Mouse (Mus musculus) CH12F3 (cell line): ENCODE measurements around the gene D6Ertd527e.
"Not testable (repeated sequence)": the region's sequence is repeated elsewhere in the genome, so short reads cannot be mapped to it uniquely, and the experiment has no call there.

Experiments
- in situ Hi-C: fragments of 300-500 bp; cut with MboI; formaldehyde crosslinking; loops from 2 replicates; pipeline ENCODE4 v1.14.3; 2020; ENCODE audit warnings: low sequenced_read_pairs

Gene D6Ertd527e

DNA sequence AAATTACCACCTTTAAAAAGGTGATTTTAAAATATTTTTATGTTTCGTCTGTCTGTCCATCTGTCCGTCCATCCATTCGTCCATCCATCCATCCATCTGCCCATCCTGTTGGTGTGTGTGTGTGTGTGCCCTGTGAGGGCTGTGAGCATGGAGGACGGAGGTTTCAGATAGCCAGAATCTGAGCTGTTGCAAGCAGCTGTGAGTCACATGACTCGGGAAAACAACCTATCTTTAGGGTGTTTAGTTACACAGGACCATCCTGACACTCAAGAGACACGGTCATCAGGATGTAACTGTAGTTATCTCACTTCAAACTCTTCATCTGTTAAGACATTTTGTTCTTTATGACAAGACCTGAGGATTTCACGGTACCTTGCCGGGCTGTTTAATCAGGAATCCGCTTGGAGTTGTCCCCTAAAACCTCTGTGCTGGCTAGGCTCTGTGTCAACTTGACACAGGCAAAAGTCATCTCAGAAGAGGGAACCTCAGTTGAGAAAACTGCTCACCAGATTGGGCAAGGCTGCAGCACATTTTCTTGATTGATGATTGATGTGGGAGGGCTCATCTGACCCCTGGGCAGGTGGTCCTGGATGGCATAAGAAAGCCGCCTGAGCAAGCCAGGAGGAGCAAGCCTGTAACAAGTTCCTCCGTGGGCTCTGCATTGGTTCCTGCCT lies at the start of gene D6Ertd527e:
Gene D6Ertd527e, plus strand, starts transcription at position 624 of the 674 bp plus-strand sequence.
- in situ Hi-C loops: loop anchor here (10.0 kb wide), 2 partner anchors 171 to 221 kb away; no protein-coding TSS in a partner anchor

DNA sequence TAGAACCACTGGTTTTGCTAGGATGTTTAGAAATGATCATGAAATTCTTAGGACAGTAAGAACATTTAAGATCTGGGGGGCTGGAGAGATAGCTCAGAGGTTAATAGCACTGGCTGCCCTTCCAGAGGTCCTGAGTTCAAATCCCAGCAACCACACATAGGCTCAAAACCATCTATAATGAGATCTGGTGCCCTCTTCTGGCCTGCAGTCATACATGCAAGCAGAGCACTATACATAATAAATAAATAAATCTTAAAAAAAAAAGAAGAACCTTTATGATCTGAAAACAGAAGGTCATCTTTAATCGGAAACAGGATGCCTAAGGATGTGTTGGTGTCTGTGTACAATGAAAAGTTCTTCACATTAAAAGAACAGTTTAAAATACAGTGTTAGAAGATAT lies 44.8 kb upstream of the D6Ertd527e start:
- in situ Hi-C loops: no loop called here

DNA sequence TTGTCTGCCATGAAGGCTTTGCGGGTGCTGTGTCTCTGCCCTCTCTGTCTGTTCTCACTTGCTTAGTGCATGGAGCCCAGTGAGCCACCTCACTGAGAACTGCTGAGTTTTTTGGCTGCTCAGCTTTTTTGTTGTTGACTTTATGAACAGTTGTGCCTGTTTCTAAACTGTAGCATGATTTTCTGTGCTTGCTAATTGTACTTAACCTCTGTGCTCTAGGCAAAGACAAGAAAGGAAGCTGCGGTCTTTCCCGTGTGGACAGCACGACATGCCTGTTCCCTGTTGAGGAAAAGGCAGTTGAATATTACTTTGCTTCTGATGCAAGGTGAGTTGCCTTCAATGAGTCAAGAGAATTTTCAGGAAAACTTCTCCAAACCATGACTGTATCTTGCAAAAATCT lies 41.0 kb upstream of the D6Ertd527e start:
- in situ Hi-C loops: no loop called here

DNA sequence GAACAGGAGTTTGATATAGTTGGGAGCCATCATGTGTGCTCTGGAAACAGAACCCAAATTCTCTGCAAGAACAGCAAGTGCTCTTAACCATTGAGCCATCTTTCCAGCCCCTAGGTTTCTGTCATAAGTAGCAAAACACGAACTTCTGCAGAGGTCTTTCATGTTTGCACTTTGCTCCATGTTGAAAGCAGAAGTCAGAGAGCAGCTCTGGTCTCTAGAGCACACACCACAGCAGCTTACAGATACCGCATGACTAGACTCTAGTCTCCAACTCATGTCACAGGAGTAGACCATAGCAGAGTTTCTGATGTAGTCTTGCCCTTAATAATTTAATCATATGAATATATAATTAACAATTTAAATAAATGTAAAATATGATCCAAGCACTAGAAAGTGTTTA lies 36.3 kb upstream of the D6Ertd527e start:
- in situ Hi-C loops: no loop called here

DNA sequence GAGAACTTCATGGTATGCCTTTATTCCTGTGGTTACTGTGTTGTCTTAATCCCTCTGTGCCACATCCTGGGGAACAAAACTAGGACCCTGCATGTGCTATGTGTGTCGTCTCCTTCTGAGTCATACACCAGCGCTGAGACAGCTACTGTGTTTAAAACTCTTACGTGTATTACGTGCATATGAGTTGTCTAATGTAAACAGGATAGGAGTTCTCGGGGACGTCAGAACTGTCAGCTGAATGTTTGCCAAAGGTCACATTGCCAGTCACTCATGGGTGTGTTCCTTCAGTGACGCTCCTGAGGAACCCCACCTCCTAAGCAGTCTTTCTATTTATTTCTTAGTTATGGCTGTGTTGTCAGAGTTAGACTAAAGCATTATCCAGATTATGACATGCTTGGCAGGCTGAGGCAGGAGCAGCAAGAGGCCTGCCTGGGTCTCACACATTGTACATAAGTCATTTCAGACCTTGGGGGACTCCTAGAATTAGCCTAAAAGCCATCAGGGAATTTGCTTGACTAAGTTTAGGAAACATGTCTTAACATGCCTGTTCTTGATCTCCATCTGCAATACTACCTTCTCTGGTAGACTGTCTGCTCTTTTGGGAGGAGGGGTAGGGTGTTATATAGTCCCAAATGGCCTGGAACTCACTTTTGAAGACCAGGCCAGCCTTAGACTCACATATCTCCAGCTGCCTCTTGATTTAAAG lies 35.2 kb upstream of the D6Ertd527e start:
- in situ Hi-C loops: no loop called here

DNA sequence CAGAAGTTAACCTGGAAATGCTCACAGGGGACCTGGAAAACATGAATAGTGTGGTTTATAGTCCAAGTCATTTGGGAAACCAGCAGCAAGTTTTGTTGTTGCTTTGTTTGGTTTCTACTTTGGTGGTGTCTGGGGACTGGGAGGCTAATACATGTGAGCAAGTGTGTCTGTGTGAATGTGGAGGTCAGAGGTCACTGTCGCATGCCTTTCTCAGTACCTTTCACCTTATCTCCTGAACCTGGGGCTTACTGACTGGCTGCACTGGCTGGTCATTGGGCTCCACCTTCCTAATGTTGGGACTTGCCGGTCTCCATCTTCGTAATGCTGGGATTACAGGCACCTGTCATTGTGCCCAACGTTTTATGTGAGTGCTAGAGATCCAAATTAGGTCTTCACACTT lies 33.9 kb upstream of the D6Ertd527e start:
- in situ Hi-C loops: no loop called here

DNA sequence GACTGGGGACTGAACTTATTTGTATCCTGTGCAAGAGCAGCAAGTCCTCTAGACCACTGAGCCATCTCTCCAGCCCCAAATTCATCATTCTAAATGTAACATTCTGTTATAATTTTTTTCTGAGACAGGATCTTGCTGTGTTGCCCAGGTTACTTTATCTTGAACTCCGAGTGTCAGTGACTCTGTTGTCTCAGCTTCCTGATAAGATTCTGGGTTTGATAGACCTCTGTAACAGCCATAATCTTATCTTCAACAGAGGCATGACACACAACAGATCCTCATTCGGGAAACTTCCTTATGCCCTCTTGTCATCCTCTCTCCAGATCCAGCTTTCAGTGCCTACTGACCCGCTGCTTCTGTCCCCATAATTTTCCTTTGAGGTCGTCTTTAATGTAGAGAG lies 31.8 kb upstream of the D6Ertd527e start:
- in situ Hi-C loops: no loop called here

DNA sequence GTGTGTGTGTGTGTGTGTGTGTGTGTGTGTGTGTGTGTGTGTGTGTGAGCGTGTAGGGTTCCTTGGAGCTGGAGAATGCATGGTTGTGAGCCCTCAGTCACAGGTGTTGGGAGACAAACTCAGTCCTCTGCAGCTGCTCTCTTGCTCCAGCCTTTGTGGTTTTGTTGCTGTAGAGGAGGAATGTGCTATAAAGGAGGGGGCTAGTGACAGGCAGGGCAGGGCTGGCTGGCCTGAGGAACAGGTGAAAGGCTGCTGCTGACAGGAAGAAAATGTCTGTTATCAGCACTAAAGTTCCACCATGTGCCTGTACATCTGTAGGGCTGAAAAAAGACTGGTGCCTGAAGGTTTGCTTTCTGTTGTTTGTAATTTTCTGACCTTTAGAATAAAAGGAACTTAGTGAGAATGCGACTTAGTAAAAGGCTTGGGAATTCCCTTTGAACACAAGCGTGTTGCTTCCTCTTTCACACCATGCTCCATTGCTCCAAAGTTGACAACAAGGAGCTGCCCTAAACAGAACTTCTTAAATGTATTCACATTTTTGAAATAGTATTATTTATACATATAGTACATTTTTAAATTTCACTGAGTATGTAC lies 29.4 kb upstream of the D6Ertd527e start:
- in situ Hi-C loops: no loop called here

DNA sequence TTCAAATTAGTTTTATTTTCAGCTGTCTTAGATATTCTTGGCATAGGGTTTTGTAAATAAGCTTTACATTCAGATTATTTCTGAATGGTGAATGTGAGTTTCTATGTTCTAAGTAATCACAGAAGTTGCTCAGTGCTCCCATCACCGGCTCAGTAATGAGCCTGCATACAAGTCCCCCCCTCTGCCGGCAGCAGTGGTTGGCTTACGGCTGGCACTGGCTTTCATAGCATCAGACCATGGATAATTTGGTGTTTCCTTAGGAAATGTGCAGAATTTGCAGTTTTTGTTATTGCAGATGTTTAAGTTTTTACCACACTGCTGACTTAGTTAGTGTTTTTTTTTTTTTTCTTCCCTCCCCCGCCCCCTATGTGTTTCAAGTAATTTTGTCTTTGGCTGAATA lies 25.1 kb upstream of the D6Ertd527e start:
- in situ Hi-C loops: no loop called here

DNA sequence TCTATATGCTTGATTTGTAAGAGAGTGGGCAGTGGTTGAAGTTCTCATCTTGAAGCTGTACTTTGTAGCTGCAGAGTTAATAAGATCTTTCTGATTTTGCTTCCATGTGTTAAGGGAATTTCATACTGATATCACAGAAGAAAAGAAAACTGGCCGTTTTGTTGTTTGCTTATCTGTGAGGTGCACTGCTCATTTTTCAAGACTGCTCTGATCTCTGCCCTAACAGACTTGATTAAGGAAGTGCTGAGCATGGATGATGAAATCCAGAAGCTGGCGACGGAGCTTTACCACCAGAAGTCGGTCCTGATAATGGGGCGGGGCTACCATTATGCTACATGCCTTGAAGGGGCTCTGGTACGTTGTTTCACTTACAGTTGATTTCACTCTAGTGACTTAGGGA lies 19.5 kb upstream of the D6Ertd527e start:
- in situ Hi-C loops: no loop called here

DNA sequence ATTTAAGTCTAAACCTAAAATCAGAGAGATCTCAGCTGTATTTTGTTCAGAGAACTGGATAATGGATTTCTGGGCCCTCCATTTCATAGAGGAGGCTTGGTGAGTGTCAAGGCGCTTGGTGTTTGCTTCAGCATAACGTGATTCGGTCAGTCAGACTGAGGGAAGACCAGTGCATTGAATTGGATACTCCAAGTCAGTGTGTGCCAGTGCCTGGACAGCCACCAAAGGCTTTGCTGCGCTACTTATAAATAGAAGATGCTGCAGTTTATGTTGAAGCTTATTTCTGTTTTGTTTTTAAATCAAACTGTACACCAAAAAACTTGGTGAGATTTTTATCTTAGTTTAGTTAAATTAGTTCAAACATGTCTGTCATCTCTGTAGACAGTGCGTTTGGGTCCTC lies 16.2 kb upstream of the D6Ertd527e start:
- in situ Hi-C loops: no loop called here

DNA sequence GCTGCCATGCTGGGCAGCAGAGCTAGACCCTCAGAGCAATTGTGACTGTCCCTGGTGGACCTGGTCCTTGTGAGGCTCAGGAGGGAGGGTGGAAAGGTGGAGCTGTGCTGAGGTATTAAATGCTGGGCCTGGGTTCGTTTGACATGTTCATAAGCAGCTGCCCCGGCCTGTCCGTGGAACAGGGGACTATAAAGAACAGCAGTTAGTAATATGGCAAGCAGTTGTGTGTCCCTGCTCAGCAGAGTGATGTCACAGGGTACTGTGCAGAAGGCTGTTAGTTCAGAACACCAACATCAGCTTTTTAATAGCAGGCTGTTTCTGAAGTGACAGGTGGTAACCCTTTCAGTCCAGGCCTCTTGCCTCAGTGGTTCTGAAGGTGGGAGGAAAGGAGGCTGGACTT lies 13.7 kb upstream of the D6Ertd527e start:
- in situ Hi-C loops: no loop called here

DNA sequence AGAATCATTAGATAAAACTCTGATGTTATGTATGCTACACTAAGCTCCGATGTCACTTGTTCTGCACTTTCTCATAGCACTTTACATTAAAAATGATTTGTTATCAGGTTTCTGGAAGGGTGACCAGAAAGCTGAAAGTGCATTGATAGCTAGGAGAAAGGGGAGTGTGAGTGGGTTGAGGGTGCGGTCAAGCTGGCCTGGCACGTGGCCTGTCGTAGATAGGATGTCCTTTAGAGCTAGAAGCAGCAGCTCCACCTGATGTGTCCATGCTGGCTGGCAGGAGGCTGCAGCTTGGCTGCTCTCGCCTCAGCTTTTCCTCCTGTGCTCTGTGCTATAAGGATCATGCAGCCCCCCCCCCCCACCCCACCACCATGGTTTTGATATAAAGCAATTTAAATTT lies 12.1 kb upstream of the D6Ertd527e start:
- in situ Hi-C loops: no loop called here

DNA sequence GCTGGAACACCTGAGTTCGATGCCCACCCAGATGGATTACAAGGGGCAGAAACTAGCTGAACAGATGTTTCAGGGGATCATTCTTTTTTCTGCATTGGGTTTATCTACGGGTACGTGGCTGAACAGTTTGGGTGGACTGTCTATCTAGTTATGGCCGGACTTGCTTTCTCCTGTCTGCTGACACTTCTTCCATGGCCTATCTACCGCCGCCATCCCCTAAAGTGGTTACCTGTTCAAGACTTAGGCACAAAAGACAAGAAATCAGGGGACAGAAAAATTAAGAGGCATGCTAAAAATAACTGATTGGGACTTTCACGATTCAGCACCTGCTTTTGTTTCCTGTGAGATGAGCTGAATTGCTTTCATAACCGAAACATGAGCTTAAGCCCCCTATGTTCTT lies 10.9 kb upstream of the D6Ertd527e start:
- in situ Hi-C loops: not testable (repeated sequence)

DNA sequence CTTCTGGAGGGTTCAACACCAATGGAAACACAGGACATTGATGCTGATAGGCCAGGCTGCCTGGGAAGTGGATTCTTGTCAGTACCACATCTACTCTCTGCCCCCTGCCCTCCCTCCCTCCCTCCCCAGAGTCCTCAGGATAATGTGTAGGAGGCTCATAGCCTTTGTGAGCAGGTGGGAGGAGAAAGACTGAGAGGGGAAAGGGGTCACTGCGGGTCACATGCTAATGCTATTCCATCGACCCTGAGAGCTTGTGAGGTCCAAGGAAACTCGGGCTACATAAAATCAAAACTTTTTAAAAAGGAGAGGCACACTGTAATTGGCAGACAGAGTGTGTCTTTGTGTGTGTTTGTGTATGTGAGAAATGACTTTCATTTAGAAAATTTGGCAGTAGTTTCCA lies 5.3 kb upstream of the D6Ertd527e start:
- in situ Hi-C loops: no loop called here

DNA sequence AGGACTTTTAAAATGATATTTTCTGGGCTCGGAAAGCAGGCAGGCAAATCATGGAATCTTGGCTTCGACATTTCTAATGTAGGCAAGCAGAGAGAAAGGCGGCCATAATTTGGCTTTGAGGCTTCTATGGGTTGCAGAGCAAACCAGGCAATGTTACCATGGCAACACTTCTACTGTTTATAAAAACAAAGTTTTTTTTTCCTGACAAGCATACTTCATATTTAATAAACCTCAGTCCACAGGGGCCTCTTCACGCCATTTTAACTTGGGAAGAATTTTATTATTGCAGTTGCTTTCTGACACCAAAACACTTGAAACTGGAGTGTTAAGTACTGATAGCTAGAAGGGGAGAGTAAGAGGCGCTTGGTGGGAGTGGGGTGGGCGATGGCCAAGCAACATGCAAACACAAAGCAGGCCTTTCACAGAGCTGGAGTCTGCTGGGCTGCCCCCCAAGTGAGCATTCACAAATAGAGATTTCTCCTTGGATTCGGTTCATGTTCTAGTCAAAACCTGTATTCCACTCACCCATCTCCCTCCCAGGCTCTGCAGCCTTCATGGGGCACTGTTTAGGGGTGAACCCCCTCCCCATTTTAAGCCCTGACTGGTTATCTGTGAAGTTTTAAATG lies 4.8 kb upstream of the D6Ertd527e start:
- in situ Hi-C loops: loop anchor here (10.0 kb wide), 2 partner anchors 175 to 225 kb away; no protein-coding TSS in a partner anchor

DNA sequence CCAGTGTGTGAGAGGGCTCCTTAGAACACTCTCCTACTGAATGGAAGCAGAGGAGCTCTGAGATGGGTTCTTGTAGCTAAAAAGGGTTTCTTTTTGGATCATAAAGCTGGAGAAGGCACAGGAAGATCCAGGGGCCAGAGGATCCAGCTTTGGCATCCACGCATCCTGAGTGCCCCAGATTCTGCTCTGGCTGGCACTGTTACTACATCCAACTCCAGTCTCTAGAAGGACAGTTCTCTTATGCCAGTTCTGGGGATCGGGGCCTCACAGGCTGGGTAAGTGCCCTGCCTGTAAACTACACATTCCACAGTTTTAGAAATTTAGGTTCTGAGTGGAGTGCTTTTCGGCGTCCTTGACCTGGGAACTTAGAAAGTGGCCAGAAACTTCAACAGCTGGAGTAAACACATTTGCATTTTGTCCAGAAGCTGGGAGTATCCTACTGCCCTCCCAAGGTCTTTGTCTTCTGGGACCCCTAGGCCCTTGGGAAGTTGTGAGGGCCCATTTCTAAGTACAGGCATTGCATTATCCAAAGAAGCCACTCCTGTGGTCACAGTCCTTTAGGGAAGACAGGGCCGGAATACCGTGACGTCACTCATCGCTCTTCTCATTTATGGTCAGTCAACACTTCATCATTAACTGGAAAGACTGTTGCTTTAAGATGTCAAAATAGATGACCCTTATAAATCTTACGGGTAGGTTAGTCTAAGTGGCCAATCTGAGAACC lies 4.1 kb upstream of the D6Ertd527e start:
- in situ Hi-C loops: loop anchor here (10.0 kb wide), 2 partner anchors 174 to 224 kb away; no protein-coding TSS in a partner anchor

DNA sequence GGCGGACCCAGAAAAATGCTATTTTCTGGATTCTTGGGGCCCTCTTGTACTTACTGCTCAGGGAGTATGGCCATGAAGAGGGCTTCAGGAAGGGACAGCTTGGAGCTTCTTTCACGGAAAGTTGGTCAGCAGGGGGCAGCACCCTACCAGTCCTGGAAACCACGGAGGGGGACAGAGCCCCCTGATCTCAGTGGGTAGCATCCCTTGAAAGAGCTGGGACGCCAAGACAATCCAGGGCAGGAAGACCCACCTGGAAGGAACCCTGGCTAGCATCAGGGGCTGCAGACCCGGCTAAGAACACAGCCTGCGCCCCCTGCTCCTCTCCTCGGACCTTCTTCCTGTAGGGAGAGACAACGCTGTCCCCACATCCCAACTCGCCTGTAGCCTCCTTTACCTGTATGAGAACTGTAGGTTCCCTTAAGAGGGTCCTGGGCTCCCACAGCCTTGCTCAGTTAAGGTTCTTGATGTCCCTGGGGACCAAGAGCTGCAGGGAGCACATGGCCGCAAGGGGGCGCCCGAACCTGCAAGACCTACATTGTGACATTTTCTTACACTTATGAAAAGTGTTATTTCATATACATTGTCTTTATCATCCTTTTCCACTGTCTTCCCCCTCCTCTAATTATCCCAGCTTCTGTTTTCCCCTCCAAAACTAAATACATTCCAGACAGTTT lies 3.1 kb upstream of the D6Ertd527e start:
- in situ Hi-C loops: loop anchor here (10.0 kb wide), 2 partner anchors 173 to 223 kb away; no protein-coding TSS in a partner anchor

DNA sequence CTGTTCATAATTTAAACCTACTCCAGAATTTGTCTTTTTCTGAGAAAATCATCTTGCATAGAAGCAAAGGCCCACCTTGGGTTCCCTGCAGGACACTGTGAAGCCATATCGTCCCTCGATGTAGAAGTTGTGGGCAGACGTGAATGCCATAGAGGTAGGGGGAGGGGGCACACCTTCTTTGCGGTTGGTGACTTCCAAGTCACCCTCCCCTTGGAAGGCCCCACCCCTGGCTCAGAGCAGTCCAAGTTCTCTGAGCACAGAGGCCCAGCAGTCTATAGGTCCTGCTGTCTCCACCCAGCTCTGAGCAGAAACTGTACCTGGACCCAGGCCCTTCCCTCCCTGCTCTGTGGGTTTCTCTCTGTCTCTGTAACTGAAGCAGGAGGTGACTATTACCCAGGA lies 2.6 kb upstream of the D6Ertd527e start:
- in situ Hi-C loops: loop anchor here (10.0 kb wide), 2 partner anchors 173 to 223 kb away; no protein-coding TSS in a partner anchor

DNA sequence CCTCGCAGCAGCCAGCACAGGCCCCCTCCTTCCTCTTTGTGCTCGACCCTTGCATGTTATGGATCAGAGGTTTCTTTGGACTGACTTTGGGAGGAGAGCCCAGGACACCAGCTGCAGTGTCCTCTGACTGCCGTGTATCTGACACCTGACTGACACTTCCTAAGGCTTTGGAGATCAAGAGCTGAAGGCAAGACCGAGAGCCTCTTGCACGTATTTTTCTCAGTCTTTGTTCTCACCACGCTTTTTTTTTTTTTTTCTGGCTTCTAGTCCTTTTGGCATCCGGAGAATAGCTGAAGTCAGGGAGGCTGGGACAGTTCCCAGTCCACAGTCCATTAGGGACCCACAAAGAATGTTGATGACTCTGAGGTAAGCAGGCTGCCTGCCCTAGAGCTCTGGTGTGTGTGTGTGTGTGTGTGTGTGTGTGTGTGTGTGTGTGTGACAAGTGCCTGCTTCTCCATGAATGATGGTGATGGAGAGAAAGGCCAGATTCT lies 2.1 kb upstream of the D6Ertd527e start:
- in situ Hi-C loops: loop anchor here (10.0 kb wide), 2 partner anchors 172 to 222 kb away; no protein-coding TSS in a partner anchor
